Mouse (Mus musculus) c-Kit-positive CD71-positive TER-119-positive erythroid progenitor cells, embryonic 14.5 days (primary cell): ENCODE results near the gene Cfap161.

Experiments used
- DNase-seq: peaks from one replicate; pipeline ENCODE4 v3.0.0-alpha.2; 2013; ENCODE audit warnings: low spot score

The Cfap161 gene

DNA sequence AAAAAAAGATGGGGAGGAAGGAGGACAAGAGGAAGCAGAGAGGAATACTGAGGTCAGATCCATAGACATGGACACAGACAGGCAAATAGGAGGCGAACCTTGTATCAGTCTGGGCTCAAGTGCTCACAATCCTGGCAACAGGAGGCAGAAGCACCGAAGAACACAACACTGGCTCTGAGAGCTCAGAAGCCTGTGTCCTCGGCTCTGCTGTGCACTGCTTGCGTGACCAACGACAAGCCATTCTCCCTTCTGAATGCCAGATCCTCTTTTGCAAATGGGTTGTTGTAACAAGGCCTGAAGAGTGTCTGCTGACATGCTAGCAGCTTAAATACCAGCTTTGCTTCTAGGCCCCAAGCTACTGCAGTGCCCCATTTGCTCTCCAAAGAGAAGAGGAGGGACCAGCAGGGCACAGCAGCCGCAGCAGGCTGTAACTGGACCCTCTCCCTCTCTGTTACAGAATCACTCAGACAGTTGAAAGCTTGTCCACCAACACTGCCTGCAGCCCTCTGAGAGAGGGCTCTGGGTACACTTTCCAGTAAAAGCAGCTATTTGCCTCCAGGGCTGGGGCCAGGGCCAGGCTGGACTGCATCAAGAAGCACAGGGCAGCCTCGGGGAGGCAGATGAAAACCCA lies 54.9 kb downstream of the Cfap161 start:
- no peak for DNase-seq

DNA sequence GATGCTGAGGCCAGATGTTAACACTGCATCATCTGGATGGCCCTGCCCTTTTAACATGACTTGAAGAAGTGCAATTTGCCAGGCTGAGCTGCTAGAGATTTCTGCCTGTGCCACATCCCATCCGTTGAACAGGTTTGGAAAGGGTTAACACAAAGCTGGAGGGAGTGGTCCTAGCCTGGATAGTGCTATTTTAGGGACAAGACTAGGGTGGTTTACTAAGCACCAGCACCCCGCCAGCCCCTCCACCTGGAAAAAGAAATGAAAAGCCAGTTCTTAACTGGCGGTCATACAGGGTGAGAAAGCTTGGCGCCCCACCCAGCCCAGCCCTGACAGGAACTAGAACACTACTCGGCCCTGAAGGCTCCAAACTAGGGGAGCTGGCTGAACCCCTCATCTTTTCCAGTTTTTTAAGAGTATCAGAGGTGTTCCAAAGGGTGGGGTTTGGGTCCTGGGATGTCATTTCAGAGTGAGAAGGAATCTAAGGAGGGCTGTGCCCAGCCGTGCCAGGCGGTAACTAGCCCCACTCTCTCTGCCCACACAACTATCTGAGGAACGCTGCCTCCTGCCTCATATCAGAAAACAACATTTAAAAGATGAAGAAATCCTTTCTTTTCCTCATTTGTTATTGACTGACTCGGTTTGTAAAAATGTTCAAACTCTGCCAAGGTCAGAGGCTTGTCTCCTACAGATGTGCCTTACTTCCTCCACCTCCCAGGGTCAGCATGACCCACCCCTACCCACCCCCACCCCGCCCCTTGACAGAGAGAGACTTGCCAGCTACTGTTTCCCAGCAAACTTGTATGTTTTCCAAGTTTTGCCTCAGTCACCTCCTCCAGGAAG lies 55.8 kb downstream of the Cfap161 start:
- no peak for DNase-seq

DNA sequence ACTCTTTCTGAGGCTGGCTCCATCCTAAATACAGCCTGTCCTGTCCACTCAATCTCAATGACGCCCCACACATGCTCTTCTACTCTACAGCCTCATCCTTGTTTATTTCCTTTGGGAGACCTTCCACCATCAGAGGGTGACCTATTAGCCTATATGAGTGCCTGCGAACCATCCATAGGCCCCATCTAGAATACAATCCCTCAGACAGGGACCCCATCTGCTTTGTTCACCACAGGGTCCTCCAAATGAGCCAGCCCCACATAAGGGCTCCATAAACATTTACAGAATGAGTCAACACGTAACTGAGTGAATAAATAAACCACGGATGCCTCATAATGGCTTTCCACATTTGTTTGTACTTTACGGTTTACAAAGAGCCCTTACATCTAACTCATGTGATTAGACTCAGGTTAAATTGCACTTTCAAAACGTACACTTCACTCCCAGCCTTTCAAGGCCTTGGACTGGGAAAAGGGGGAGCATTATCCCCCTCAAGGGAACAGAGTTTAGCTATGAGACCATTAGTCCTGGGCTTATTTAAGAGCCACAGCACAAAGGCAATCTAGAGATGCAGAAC lies 56.7 kb downstream of the Cfap161 start:
- DNase-seq, result no peak

DNA sequence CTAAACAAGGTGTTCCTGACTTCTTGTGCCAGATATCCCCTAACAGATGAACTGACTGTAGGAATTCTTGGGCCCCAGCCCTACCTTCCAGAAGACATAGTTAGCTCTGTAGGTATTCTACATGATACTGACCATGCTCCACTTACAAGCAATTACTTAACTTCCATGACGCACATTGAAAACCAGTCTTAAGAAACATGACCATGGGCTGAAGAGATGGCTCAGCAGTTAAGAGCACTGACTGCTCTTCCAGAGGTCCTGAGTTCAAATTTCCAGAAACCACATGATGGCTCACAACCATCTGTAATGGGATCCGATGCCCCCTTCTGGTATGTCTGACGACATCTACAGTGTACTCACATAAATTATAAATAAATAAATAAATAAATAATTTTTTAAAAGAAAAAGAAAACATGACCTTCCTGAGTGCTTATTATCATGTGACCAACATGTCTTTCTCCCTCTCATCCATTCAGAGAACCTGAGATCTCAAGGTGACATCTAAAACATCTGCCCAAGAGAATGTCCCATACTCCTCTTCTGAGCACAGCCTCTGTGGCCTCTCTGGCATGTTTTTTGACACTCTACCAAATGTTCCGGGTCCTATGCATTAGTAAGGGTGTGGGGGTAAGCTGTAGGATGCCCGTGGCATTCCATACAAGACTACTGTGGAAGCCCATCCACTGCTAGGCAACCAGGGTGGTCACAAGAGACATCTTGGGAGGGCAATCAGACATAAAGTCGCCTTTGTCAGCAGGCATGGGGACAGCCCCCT lies 58.2 kb downstream of the Cfap161 start:
- no peak for DNase-seq

DNA sequence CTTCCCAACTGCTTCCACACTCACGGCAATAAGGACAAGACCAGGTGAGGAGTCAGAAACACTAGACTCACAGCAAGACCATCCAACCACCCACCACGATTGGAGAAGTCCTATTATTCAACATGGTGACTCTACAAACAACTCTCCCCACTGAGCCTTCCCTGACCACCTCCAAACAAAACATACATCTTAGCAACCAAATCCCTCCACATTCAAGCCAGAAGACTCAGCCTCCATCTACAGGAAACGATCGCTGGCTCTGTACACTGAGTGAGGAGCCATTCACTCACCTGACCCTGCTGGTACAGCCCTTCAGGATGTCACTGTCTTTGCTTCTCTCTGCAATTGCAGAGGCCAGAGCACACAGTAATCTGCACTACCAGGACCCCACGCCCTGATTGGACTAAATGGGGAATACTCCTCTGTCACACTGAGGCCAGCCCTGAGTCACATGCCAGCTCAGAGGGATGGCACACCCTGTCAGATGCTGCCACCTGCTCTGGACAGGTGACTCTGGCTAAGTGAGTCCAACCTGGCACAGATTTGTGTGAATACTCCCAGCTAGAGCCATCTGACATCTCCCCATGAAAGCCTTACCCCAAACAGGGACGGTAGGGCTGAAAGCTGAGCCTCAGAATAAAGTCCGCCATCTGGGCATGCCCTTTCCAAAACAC lies 59.4 kb downstream of the Cfap161 start:
- DNase-seq, result no peak

DNA sequence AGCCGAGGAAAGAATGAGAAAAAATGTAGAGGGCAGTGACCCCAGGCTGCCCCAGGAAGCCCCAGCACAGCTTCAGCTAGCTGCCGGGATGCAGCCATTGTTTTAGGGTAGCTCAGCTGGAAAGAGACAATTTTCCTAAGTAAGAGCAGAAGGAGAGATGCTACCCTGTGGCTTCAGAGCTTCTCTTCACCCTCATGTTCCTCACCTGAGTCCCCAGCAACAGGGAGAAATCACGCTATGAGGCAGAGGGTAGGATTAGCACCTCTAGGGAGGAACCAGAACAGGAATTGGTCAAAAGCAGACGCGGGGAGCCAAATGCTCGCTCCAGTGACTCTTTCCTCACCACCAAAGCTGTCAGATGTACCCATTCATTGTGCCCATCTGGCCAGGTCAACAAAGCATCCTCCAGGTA lies 60.0 kb downstream of the Cfap161 start:
- no peak for DNase-seq

DNA sequence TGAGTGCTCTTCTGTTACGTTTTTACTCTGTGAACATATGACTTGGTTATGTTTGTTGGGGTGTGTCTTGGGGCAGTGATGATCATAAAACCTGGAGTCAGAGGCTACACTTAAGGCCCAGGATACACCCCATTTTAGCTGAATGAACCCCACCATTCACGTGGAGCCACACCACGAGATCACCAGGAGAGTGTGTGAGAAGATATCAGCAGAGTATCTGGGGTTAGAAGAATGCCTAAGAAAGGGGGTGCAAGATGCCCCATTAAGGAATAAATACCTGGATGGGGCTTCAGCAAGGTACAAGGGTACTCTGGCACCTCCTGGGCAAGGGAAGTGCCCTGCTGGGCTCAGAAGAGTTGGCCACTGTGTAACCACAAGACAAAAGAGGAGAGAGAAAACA lies 60.4 kb downstream of the Cfap161 start:
- DNase-seq, result no peak

DNA sequence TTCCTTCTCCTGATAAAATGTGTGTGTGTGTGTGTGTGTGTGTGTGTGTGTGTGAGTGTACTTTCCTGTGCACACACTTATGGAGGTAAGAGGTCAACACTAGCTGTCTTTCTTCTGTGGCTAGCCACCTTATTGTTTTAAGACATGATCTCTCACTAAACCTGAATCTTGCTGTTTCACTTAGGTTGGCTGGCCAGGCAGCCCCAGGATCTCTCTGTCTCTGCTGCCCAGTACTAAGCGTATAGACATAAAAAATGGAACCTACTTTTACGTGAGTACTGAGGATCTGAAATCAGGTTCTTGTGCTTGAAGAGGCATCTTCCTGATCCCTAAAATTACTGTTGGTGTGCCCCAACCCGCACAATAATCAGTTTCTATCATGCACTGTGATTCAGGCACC lies 61.9 kb downstream of the Cfap161 start:
- no peak for DNase-seq

DNA sequence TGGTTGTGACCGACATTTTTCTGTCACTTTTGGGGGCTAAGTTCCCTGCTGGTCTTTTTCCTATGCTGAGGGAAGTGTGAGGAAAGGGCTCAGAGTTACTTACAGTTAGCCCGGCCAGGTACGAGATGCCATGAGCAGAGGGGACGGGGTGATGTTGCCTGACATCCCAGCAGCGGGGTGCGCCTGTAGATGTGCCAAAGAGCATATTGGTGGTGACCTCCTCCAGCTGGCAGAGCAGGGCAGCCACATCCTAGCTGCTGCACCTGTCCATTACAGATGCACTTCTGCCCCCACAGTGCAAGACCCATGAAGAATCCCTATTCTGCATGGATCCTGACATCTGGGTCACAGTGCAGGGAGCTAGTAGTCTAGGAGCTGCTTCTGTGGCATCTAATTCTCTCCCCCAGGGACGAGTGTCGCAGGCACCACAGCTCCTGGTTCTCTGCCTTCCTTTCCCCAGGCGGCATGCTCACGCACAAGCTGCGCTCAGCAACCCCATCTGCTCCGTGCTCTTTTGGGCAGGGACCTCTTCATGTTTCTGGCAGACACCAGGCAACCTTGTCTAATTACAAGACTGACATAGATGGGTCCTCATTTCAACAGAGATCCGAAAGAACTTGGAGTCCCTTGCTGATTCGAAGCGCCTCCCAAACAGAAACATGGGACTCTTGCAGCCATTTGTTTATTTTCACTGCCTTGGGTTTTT lies 62.6 kb downstream of the Cfap161 start:
- DNase-seq, result no peak

DNA sequence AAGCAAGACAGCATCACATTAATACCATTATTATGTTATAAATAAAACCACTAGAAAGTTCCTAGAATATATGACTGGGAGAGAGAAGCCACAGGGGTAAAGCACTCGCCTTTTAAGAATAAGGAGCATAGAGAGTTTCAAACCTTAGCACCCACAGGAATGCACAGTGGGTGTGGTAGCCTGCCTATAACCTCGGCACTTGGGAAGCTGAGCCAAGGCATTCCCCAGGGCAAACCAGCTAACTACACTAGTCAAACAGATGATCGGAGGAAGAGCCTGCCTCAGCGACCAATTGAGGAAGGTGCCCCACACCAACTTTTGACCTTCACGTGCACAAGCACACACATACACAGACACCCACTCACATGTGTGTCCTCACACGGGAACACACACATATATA lies 63.4 kb downstream of the Cfap161 start:
- no peak for DNase-seq

DNA sequence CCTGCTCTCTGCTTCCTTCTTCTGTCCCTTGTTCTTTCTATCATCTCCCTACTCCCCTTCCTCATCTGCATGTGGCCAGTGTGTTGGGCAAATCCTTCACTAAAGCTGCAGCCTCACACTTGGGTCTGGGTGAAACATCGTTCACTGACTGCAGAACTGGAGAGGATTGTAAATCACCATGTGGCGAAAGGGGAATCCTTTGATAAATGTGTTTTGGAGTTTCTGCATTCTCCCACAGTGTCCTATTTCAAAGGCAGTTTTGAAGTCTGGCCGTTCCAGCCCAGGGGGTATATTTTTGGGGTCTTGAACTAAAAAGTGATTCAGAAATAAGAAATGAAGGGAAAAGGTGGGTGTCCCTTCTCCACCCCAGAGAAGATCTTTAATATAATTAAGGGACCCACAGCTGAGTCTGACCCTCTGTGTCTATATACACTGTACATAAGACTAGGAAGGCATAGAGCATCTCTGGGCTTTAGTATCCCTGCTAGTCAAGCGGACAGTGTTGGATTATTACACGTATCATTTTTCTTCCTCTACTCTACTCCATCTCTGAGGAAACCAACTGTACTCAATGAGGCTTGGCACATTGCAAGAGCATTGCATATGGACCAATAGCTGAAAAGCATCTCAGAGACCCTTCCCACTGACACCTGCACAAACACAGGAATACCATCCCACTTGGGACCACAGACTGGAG lies 67.6 kb downstream of the Cfap161 start:
- DNase-seq, result no peak

DNA sequence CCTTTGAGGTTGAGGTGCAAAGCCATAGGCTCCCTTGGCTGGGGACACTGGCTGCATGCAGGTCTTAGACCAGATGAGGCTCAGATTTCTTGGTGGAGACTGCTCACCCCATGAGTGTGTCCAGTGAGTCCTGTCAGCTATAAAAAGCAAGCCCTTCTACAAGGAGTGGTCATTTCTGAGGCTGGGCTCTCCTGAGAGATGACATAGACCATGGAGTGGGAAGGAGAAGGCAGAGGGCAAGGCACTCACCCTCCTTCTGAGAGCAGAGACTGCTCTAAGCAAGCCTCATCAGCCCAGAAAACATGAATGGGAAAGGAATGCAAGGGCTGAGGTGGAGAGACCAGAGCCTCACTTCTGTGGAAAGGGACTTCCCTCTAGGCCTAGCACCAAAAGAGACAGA lies 68.9 kb downstream of the Cfap161 start:
- DNase-seq, result no peak

DNA sequence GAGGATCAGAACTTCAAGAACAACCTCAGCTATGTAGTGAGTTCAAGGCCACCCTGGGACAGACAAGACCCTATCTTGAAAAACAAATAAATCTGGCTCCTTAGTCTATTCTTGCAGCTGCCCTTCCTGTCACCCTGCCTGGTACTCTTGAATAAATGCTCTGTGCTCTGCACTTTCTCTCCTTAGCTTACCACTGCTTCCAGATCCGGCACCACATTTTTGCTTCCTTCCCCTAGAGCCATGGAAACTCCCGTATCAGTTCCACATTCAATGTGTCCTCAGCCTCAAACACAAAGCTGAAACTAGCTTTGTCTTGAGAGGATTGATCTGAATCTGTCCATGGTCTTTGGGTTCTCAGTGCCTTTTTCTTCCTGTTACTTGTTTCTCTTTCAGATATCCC lies 70.1 kb downstream of the Cfap161 start:
- no peak for DNase-seq
